Mouse (Mus musculus) liver, embryonic 14.5 days (tissue): Measurements from ENCODE around the gene Gadd45g. TPM values are rescaled to one million over a fixed set of nuclear protein-coding genes. Genes with fewer than 3 reads are reported as not detected.

Source experiments
- ATAC-seq: fragments of 200-750 bp; cut with Nextera tagmentation; 2 replicates; pipeline ENCODE4 v1.8.0; 2017; ENCODE audit warnings: moderate number of reproducible peaks, mild to moderate bottlenecking, moderate library complexity; ENCODE audit not compliant: insufficient read depth
- DNase-seq, 3 experiments: peaks; one replicate each; pipeline ENCODE4 v3.0.0-alpha.2; 2012 to 2013; ENCODE audit warnings: low read depth in 3 of 3, low spot score in 3 of 3
- H3K27ac ChIP-seq: fragments of 300-500 bp; sonication (generic); 2 replicates; pipeline ENCODE4 v1.5.1; 2014; ENCODE audit warnings: moderate library complexity, mild to moderate bottlenecking, control low read depth, inconsistent platforms
- H3K27me3 ChIP-seq: fragments of 300-500 bp; sonication (generic); 2 replicates; pipeline ENCODE4 v1.6.1; 2014; ENCODE audit warnings: mild to moderate bottlenecking, low read length, moderate library complexity; ENCODE audit not compliant: control insufficient read depth, insufficient read depth
- H3K36me3 ChIP-seq: fragments of 300-500 bp; sonication (generic); replicated peaks from 2 replicates; pipeline ENCODE4 v1.6.1; 2014; ENCODE audit warnings: low read depth; ENCODE audit not compliant: control insufficient read depth, insufficient read depth
- H3K4me1 ChIP-seq, 2 experiments: fragments of 200-500 bp in 1 of 2; fragments of 300-500 bp in 1 of 2; sonication (generic) in 1 of 2; replicated peaks; 2 replicates each; pipeline ENCODE4 v1.6.1; 2012 to 2014; ENCODE audit warnings: antibody characterized with exemption in 1 of 2, inconsistent platforms in 1 of 2, low read length in 1 of 2; ENCODE audit not compliant: control insufficient read depth in 2 of 2, insufficient read depth in 2 of 2
- H3K4me2 ChIP-seq: fragments of 300-500 bp; sonication (generic); 2 replicates; pipeline ENCODE4 v1.6.1; 2014; ENCODE audit warnings: low read depth, mild to moderate bottlenecking, control low read depth, moderate library complexity
- H3K4me3 ChIP-seq, 2 experiments: fragments of 200-500 bp in 1 of 2; fragments of 300-500 bp in 1 of 2; sonication (generic) in 1 of 2; 2 replicates each; pipeline ENCODE4 v1.5.1; 2012 to 2014; ENCODE audit warnings: low read depth in 2 of 2, low read length in 2 of 2, mild to moderate bottlenecking in 2 of 2, control low read depth in 1 of 2, inconsistent platforms in 1 of 2, moderate library complexity in 1 of 2; ENCODE audit not compliant: insufficient read depth in 1 of 2
- H3K9ac ChIP-seq: fragments of 300-500 bp; sonication (generic); replicated peaks from 2 replicates; pipeline ENCODE4 v1.6.1; 2014; ENCODE audit warnings: mild to moderate bottlenecking, control low read depth, moderate library complexity
- H3K9me3 ChIP-seq: fragments of 300-500 bp; sonication (generic); 2 replicates; pipeline ENCODE4 v1.6.1; 2016; ENCODE audit warnings: low read length, mixed read lengths; ENCODE audit not compliant: control insufficient read depth
- CTCF ChIP-seq: IDR thresholded peaks from 2 replicates; pipeline ENCODE4 v1.5.1; 2016; ENCODE audit warnings: antibody characterized with exemption, low read depth, control low read depth
- EP300 ChIP-seq: IDR thresholded peaks from 2 replicates; pipeline ENCODE4 v1.6.1; 2016; ENCODE audit warnings: antibody characterized with exemption, low read depth
- WGBS: fragments of 180-500 bp; shearing (Covaris S2); extraction: QIAGEN DNeasy Blood & Tissue Kit; methylation state at CpG from one replicate; pipeline ENCODE4 v1.1.7; 2014; ENCODE audit not compliant: insufficient replicate concordance; 5-methylcytosine and 5-hydroxymethylcytosine counted together
- polyA plus RNA-seq, 2 experiments: library from polyadenylated mRNA; depleted of rRNA in 1 of 2; stranded (reverse) in 1 of 2; unstranded in 1 of 2; fragments of >200 nt; fragmentation: Nextera tagmentation in 1 of 2; extraction: Ambion mirVana in 1 of 2; gene quantifications; 2 replicates each; pipeline versions ENCODE4 v1.2.1 to v1.2.3; 2012 to 2014

Gadd45g gene
- polyA plus RNA-seq, 2 experiments, result 12.7 to 14.4 TPM

- Histone ChIP-seq H3K9me3 (no peaks in the 10 kb centered on the region), H3K4me2 (no peak overlapping the region), H3K36me3 (no peaks in the 10 kb centered on the region), H3K27ac (no peak overlapping the region), H3K4me1 (no peaks in the 10 kb centered on the region), H3K4me3 (no peak overlapping the region), H3K9ac (no peak overlapping the region), H3K27me3 (no peaks in the 10 kb centered on the region)
- ATAC-seq, result no peak
- DNase-seq, result no peak
- 61% methylated on average over 8 of the region's 8 CpGs for WGBS
- TF ChIP-seq EP300, result no peak
- TF ChIP-seq CTCF, result no peak
Observed at GRCm38 (mm10) chr13:51859174-51859573, 12.7 kb downstream of the Gadd45g start.

DNA sequence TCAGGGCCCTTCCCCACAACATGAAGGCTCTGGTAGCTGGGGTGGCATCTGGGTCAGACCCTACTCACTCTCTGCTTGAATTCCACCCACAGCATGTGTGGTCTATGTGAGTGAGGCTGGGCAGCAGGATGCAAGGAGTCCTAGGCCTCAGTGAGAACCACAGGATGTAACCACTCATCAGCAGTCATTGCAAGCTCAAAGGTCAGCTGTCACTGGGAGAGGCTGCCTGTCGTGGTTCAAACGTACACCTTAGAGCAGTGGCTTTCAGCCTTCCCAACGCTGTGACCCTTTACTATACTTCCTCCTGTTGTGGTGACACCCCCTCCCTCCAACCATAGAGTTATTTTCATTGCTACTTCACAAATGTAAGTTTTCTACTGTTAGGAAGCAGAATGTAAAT lies 13.3 kb downstream of the Gadd45g start:
- 40% methylated on average over 3 of the region's 3 CpGs for WGBS
- ATAC-seq (no peak), DNase-seq (no peak)
- H3K9me3 ChIP-seq, result no peaks in the 10 kb centered on the region
- no peak overlapping the region for H3K4me2 ChIP-seq
- no peak for TF ChIP-seq EP300
- no peak for TF ChIP-seq CTCF
- H3K27me3 ChIP-seq, result no peaks in the 10 kb centered on the region
- H3K4me3 ChIP-seq, result no peak overlapping the region
- H3K27ac ChIP-seq, result no peak overlapping the region
- no peaks in the 10 kb centered on the region for H3K4me1 ChIP-seq
- H3K9ac ChIP-seq, result no peak overlapping the region
- no peaks in the 10 kb centered on the region for H3K36me3 ChIP-seq

- Histone ChIP-seq H3K4me3 (no peak overlapping the region), H3K9me3 (no peaks in the 10 kb centered on the region), H3K9ac (no peak overlapping the region), H3K4me2 (no peak overlapping the region), H3K27me3 (no peaks in the 10 kb centered on the region), H3K4me1 (no peaks in the 10 kb centered on the region), H3K27ac (no peak overlapping the region), H3K36me3 (no peaks in the 10 kb centered on the region)
- TF ChIP-seq EP300 (no peak), CTCF (no peak)
- DNase-seq (no peak), ATAC-seq (no peak)
- 94% methylated on average over 1 of the region's 1 CpGs for WGBS
Observed at GRCm38 (mm10) chr13:51862750-51863149, 16.3 kb downstream of the Gadd45g start.

- no peaks in the 10 kb centered on the region for H3K9me3 ChIP-seq
- H3K4me3 ChIP-seq, result no peak overlapping the region
- H3K4me2 ChIP-seq, result no peak overlapping the region
- H3K9ac ChIP-seq, result no peak overlapping the region
- TF ChIP-seq EP300 (no peak), CTCF (no peak)
- H3K4me1 ChIP-seq, result no peaks in the 10 kb centered on the region
- no peak for DNase-seq
- ATAC-seq, result no peak
- H3K27ac ChIP-seq, result no peak overlapping the region
- H3K27me3 ChIP-seq, result no peaks in the 10 kb centered on the region
- H3K36me3 ChIP-seq, result no peaks in the 10 kb centered on the region
- WGBS, result 47% methylated on average over 11 of the region's 11 CpGs
Observed at GRCm38 (mm10) chr13:51866151-51866659, 19.7 kb downstream of the Gadd45g start.

- ATAC-seq (no peak), DNase-seq (no peak)
- H3K9me3 ChIP-seq, result no peaks in the 10 kb centered on the region
Observed at GRCm38 (mm10) chr13:51868491-51869128, 22.1 kb downstream of the Gadd45g start.

More at GRCm38 (mm10) chr13:51868491-51869128, 22.1 kb downstream of the Gadd45g start:
- Histone ChIP-seq H3K27me3 (no peaks in the 10 kb centered on the region), H3K4me2 (no peak overlapping the region), H3K36me3 (no peaks in the 10 kb centered on the region), H3K27ac (no peak overlapping the region), H3K4me1 (0 out of 4 replicates have a peak, but pooled peaks cover 0 to 5% of the 10 kb centered on the region in 2 experiments), H3K9ac (no peak overlapping the region), H3K4me3 (no peak overlapping the region)
- WGBS, result 52% methylated on average over 12 of the region's 12 CpGs
- TF ChIP-seq CTCF, result no peak
- no peak for TF ChIP-seq EP300
